Mouse (Mus musculus): Measurements from ENCODE around the gene Ccser1.
"Not testable (repeated sequence)": the region's sequence is repeated elsewhere in the genome, so short reads cannot be mapped to it uniquely, and the experiment has no call there.

Ccser1 gene

DNA sequence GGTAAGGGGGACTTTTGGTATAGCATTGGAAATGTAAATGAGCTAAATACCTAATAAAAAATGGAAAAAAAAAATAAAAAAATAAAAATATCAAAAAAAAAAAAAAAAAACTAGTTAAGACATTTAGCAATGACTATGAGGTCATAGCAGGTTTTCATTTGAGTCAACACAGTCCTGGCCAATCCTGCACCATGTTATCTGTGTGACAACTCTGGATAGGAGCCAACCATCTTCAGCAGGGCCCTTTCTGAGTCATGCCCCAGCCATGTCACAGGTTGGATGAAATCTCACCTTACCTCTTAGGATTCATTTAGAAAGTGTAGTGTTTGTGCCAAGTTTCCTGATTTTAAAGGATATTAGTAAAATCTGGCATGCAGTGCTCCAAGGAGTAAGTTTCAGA lies 45.2 kb downstream of the Ccser1 start:
- DNase-seq: no peak

GRCm38 (mm10) chr6:61230058-61230718 lies 50.1 kb downstream of the Ccser1 start:
- no peak for DNase-seq

- no peak for DNase-seq
Measured at GRCm38 (mm10) chr6:61233060-61233459, 52.9 kb downstream of the Ccser1 start.

DNA sequence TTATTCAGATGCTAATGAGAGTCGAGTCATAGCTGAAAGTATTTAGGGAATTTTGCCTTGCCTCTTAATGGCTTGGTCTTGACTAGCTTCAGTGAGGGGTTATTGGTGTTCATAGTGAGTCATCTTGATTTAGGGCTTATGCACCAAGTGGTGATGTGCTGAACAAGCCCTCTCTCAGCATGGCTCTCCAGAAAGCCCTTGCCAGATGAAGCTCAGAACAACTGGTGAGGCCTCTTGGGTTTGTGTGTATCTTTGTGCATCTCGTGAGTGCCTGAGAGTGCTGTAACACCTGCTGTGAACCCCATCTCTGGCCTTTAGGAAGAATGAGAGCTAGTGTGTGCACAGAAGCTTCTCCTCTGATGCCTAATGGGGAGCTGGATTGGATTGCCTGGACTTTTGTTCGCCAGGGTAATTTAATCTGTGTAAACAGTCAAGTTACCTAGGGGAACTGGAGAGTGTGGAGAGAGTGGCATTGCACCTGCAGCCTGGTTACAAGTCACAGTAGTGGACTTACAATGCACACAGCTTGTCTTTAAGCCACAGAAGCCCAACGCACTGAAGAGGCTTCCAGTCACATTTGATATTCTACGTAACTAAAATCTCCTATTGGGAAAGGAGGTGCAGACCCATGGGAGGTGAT lies 53.5 kb downstream of the Ccser1 start:
- DNase-seq: no peak

DNA sequence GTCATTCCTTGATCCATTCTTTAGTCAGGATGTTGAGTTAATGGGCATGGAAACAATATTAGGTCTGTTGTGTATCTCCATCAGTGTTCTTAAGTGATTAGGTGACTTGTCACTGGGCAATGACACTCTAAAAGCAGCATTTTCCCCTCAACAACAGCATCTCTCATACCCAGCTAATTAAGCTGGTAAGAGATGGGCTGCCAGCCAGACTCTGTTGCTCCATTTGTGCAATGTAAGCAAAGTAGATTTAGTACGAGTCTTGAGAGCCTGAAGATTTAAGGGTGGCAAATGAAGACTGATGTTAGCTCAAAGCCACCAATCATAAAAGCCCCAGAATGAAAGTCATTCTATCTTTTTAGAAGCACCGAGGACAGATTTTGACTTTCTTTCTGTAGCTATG lies 60.5 kb downstream of the Ccser1 start:
- DNase-seq: no peak

- no peak for DNase-seq
Measured at GRCm38 (mm10) chr6:61242556-61242955, 62.4 kb downstream of the Ccser1 start.

DNA sequence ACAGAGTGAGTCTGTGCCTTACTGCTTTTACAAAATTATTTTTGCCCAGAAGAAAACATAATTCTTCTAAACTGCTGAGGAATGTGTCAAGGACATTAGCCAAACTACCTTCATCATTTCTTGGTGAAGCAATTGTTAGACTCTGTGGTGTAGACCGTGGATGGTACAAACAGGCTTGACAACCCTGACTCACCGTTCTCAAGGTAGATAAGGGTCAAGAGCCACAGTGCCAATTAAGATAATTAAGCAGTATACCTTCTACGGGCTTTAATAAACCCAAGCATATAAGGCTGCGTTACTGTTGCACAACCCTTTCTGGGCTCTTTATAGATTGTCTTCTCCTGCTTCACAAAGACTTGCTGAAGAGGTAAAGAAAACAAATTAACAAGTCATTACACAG lies 66.4 kb downstream of the Ccser1 start:
- no peak for DNase-seq

GRCm38 (mm10) chr6:61247842-61248472 lies 67.8 kb downstream of the Ccser1 start:
- no peak for DNase-seq

DNA sequence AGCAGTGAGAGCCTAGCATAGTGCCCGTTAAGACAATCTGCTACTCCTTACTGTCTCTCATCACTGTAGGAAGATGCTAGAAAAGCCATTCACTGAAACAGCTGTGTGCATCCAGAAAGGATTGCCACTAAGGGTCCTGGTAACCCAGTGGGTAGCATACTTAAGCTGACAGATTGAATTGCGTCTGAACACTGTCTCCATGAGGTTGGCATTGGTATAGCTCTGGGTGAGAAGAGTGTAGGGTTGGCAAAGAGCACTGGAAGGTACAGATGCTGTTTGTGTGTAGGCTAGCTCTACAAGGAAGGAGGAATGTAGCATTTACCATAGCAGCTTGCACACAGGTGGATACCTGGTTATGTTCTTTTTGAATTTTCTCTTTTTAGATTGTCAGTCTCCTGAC lies 68.6 kb downstream of the Ccser1 start:
- no peak for DNase-seq

- no peak for DNase-seq
Measured at GRCm38 (mm10) chr6:61251232-61251631, 71.1 kb downstream of the Ccser1 start.

GRCm38 (mm10) chr6:61252912-61253311 lies 72.8 kb downstream of the Ccser1 start:
- DNase-seq: no peak

GRCm38 (mm10) chr6:61255874-61256273 lies 75.8 kb downstream of the Ccser1 start:
- not testable (repeated sequence) for DNase-seq

DNA sequence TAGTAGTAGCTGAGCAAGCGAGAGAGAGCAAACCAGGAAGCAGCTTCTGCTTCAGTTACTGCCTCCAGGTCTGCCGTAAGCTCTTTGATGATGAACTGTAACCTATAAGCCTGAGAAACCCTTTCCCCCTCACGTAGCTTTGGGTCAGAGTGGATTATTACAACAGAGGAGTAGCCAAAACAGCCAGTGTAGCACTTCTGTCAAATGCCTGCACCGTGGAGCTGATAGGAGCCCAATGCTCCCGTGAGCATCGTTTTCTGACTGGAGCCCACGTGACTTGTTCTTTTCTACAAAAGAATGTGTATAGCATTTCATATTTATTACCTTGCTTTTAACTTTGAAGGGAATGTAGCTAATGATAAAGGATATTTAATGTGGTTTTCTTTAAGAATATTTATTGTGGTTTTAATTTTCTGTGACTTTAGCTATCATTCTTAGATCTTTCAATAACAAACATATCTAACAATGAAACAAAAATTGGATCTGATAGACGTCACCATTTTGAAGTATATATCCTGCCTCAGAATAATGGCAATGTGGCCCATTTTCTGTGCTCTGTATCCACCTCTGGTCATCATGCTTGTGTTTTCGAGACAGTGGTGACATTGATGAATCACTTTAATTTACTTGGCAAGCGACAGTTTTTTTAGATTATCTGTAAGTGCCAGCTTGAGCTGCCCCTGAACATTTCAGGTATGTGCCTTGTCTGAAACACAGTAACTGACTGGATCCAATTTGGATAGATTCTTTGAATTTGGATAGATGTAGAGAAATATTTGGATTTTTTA lies 78.9 kb downstream of the Ccser1 start:
- no peak for DNase-seq

- DNase-seq: no peak
Measured at GRCm38 (mm10) chr6:61261381-61261780, 81.3 kb downstream of the Ccser1 start.

DNA sequence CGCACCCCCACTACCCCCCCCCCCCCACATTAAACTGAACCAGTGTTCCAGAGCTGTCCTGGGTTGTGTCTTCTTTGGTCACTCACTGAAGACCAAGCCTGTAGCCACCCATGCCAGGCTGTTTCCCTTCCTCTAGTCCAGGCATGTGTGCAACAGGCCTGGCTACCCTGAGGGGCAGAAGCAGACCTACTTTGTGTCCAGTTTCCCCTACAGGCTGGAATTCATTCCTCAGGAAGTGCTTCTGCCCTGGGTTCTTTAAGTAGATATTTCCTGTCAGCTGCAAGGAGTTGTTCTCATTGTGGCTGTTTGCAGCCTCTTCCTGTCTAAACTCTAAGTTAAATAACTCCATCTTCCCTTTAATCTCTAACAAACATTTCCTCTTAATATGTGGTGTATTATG lies 82.3 kb downstream of the Ccser1 start:
- no peak for DNase-seq

GRCm38 (mm10) chr6:61263291-61263690 lies 83.2 kb downstream of the Ccser1 start:
- no peak for DNase-seq

DNA sequence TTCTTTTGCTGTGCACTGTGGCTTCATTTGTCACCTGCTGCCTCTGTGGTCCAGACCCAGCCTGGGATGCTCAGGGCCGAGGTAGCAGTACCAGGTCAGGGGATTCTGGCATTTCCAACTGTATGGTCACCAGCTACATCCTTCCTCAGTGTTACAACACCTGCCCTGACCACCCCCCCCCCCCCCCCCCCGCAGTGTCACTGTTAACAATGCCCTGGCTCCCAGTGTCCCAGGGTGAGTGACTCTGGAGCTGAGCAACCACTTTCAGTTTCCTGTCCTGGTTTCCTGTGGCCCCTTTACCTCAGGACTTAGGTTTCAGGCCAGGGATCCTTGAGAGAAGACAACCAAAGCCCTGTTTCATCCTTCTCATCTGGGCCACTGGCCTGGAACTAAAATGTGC lies 90.9 kb downstream of the Ccser1 start:
- no peak for DNase-seq

- no peak for DNase-seq
Measured at GRCm38 (mm10) chr6:61273430-61273829, 93.3 kb downstream of the Ccser1 start.

GRCm38 (mm10) chr6:61279506-61279905 lies 99.4 kb downstream of the Ccser1 start:
- no peak for DNase-seq

GRCm38 (mm10) chr6:61292927-61293326 lies 112.8 kb downstream of the Ccser1 start:
- no peak for DNase-seq

DNA sequence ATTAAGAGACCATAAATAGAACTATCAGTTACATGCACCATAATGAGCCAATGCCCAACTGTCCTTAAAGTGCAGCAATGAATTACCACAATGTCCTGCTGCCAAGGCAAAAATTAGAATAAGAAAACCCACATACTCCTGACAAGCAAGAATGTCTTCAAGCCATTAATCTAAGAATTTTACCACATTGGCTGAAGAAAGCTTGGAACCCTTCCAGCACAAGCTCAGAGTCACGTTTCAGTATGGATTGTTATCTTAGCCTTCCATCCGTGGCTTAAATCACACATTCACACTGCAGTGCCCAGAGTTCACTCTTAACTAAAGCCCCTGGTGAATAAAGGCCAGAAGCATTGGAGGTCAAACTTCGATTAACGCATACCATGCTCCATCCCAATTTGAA lies 115.4 kb downstream of the Ccser1 start:
- DNase-seq: no peak

GRCm38 (mm10) chr6:61296188-61297037 lies 116.3 kb downstream of the Ccser1 start:
- DNase-seq: no peak

DNA sequence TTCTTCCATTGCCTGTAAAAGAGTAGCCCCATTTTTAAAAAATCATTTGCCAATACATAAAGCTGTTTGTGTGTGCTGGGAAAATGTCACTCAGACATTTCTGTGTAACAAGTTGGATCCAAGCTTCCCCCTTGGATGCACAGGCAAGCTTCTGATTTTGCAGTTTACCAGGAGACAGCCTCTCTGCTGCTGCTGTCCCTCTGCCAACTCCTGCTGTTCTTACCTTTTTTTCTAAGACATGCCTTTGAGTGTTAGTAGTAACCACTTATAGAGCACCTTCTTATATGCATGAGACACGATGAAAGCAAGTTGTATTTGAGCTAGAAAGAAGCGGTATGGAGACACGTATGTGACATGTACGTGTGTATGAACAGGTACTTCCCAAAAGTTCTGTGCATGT lies 120.3 kb downstream of the Ccser1 start:
- no peak for DNase-seq
